Mouse (Mus musculus): ENCODE data around the gene Gal3st4. TPM values are rescaled to one million over a fixed set of nuclear protein-coding genes. Genes with fewer than 3 reads are reported as not detected.
"Not testable (repeated sequence)": the region's sequence is repeated elsewhere in the genome, so short reads cannot be mapped to it uniquely, and the experiment has no call there.

Gal3st4 gene
- polyA plus RNA-seq, 1 experiment: 1.5 TPM

DNA sequence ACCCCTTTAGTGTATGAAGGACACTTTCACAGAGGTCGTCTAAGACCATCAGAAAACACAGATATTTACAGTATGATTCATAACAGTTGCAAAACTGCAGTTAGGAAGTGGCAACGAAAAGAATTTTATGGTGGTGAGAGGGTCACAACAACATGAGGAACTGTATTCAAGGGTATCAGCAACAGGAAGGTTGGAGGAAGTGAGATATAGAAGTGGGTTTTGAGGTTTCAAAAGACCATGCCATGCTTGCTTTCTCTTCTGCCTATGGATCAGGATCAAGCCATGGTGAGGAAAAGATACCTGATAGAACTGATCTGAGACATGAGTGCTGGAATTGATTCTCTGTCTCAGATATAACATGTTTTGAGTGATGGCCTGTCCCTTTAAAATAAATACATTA lies 45.3 kb downstream of the Gal3st4 start:
- WGBS: 30% methylated on average over 2 of the region's 2 CpGs

DNA sequence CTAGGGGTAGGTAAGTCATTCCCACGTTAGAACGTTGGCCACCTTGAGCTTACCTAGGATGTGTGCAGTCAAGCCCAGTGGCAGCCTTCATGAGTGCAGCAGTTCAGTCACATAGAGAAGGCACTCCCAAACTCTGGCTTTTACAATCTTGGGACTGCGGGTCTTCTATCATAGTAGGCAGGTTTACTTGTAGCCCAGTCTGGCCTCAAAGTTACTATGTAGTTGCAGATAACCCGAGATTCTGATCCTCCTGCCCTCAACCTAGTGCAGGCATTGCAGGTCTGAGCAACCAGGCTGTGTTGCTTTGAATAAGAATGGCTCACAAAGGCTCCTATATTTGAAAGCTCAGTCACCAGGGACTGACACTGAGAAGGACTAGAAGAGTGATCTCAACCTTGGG lies 46.1 kb downstream of the Gal3st4 start:
- no peak for DNase-seq
- Histone ChIP-seq H3K4me3 (replicated peaks; ENCODE audit: extremely low read depth, low read depth, low read length) (no peak overlapping the region), H3K4me1 (ENCODE audit: control insufficient read depth, insufficient read depth, low read length) (no peaks in the 10 kb centered on the region)
- 68% methylated on average over 4 of the region's 4 CpGs for WGBS
- TF ChIP-seq POLR2A (IDR thresholded peaks at IDR 0.05; ENCODE audit: borderline replicate concordance, extremely low read depth, low read depth, low read length) (no peak), CTCF (IDR thresholded peaks at IDR 0.05; ENCODE audit: insufficient read depth, low read length) (no peak)

More for the DNA sequence above, 45.3 kb downstream of the Gal3st4 start:
- no peak for DNase-seq
- no peak for TF ChIP-seq CTCF (IDR thresholded peaks at IDR 0.05; ENCODE audit: insufficient read depth, low read length)
- no peak for TF ChIP-seq POLR2A (IDR thresholded peaks at IDR 0.05; ENCODE audit: borderline replicate concordance, extremely low read depth, low read depth, low read length)
- no peaks in the 10 kb centered on the region for H3K4me1 ChIP-seq (ENCODE audit: control insufficient read depth, insufficient read depth, low read length)
- H3K4me3 ChIP-seq (replicated peaks; ENCODE audit: extremely low read depth, low read depth, low read length): no peak overlapping the region

DNA sequence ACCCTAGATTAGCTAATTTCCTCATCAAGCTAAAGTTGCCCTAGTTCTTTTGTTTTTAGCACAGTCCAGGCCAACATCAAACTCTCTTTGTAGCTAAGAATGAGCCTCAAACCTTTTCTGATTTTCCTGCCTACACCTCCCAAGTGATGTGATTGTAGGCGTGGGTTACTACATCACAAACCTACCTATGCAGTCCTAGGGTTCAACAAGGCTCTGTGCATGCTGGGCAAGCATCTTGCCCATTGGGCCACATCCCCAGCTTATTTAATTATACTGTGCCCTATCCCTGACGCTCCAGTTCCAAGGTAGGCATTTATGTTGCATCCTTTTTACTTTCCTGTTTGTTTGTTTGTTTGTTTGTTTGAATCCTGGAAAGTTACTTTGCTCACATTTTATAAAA lies 46.9 kb downstream of the Gal3st4 start, which contains the start of gene Nxpe5:
Gene Nxpe5 (plus strand): TSS at position 199 of the 400 bp plus-strand sequence.
- no peak for TF ChIP-seq POLR2A (IDR thresholded peaks at IDR 0.05; ENCODE audit: borderline replicate concordance, extremely low read depth, low read depth, low read length)
- H3K4me1 ChIP-seq (ENCODE audit: control insufficient read depth, insufficient read depth, low read length): no peaks in the 10 kb centered on the region
- WGBS: 52% methylated on average over 2 of the region's 2 CpGs
- DNase-seq: no peak
- no peak within 1 kb of the TSS for H3K4me3 ChIP-seq (replicated peaks; ENCODE audit: extremely low read depth, low read depth, low read length)

DNA sequence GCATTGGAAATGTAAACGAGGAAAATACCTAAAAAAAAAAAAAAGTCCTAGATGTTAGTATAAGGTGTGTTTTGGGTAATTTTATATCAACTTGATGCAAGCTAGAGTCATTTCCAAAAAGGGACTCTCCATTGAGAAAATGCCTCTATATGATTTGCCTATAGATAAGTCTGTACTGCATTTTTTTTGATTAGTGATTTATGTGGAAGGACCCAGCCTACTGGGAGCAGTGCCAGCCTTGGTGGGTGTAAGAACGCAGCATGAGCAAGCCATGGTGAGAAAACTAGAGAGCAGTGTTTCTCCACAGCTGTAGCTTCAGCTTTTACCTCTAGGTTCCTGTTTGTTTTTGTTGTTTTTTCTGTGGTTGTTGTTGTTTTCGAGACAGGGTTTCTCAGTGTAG lies 49.4 kb downstream of the Gal3st4 start:
- no peaks in the 10 kb centered on the region for H3K4me1 ChIP-seq (ENCODE audit: control insufficient read depth, insufficient read depth, low read length)
- H3K4me3 ChIP-seq (replicated peaks; ENCODE audit: extremely low read depth, low read depth, low read length): no peak overlapping the region
- WGBS: 33% methylated on average over 3 of the region's 3 CpGs
- TF ChIP-seq POLR2A (IDR thresholded peaks at IDR 0.05; ENCODE audit: borderline replicate concordance, extremely low read depth, low read depth, low read length) (no peak), CTCF (IDR thresholded peaks at IDR 0.05; ENCODE audit: insufficient read depth, low read length) (no peak)
- no peak for DNase-seq

DNA sequence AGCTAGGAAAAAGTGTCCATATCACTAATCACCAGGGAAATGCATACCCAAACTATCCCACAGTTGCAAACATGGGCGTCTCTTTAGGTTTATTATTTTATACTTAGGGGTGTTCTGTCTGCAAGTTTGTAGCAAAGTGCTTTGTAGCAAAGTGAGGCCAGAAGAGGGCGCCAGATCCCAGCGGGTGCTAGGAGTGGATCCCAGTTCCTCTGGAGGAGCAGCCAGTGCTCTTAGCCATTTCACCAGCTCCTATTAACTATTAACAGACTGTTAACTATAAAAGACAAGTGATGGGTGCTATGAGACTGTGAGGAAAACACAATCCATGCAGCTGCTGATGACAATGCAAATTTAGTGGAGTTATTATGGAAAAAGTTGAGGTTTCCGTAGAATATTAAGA lies 50.5 kb downstream of the Gal3st4 start:
- H3K4me3 ChIP-seq (replicated peaks; ENCODE audit: extremely low read depth, low read depth, low read length): no peak overlapping the region
- 20% methylated on average over 4 of the region's 4 CpGs for WGBS

DNA sequence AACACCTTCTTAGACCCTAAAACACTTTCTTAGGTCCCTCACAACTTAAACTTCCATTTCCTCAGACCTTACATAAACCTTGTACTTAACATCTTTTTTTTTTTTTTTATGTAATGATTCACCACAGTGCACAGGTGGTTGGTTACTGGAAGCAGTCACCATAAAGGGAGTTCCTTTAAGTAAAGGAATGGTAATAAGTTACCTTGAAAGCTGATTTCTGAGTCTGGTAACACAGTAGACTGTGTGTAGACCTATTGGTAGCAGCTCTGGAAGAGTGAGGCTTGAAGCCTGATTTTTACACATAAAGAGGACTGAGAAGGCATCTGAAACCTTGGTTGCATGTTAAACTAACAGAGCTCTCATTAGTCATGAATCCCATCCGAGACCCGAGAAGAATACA lies 52.8 kb downstream of the Gal3st4 start:
- no peaks in the 10 kb centered on the region for H3K4me1 ChIP-seq (ENCODE audit: control insufficient read depth, insufficient read depth, low read length)
- H3K4me3 ChIP-seq (replicated peaks; ENCODE audit: extremely low read depth, low read depth, low read length): no peak overlapping the region
- 13% methylated on average over 2 of the region's 2 CpGs for WGBS
- TF ChIP-seq POLR2A (IDR thresholded peaks at IDR 0.05; ENCODE audit: borderline replicate concordance, extremely low read depth, low read depth, low read length) (no peak), CTCF (IDR thresholded peaks at IDR 0.05; ENCODE audit: insufficient read depth, low read length) (no peak)
- DNase-seq: no peak

More for the DNA sequence above, 50.5 kb downstream of the Gal3st4 start:
- DNase-seq: peak; percentile 79
- TF ChIP-seq POLR2A (IDR thresholded peaks at IDR 0.05; ENCODE audit: borderline replicate concordance, extremely low read depth, low read depth, low read length) (no peak), CTCF (IDR thresholded peaks at IDR 0.05; ENCODE audit: insufficient read depth, low read length) (peak; percentile 84)
- H3K4me1 ChIP-seq (ENCODE audit: control insufficient read depth, insufficient read depth, low read length): no peaks in the 10 kb centered on the region

DNA sequence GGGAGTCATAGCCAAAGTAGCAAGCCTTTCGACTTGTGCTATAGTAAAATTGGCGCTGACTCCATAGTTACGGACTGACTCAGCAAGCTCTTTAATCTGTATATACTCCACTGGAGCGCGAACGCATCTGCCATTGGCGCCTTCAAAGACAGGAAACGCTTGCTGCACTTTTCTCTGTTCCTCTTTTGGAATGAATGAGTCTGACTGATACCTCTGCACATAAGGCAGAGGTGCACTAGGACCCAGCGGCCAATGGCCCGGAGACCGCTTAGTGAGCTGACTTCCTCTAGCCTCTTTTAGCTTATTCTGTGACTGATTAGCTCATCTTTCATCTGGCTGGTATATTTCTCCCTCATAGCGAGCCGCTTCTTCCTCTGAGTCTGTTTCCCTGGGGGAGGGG lies 56.0 kb downstream of the Gal3st4 start:
- not testable (repeated sequence) for H3K4me3 ChIP-seq (replicated peaks; ENCODE audit: extremely low read depth, low read depth, low read length); DNase-seq; H3K4me1 ChIP-seq (ENCODE audit: control insufficient read depth, insufficient read depth, low read length)
- WGBS: 83% methylated on average over 13 of the region's 13 CpGs

Other genes starting within 250 kb of the Gal3st4 start
- not detected in 2 replicates for gene Smok3c, start 219.6 kb downstream of the Gal3st4 start, polyA plus RNA-seq (2012; rRNA removed)
- gene Zkscan1, start 187.8 kb downstream of the Gal3st4 start, polyA plus RNA-seq (2012; rRNA removed): 4.0 and 5.9 TPM in 2 replicates
- 5.8 and 8.3 TPM in 2 replicates for gene Zscan21, start 155.9 kb downstream of the Gal3st4 start, polyA plus RNA-seq (2012; rRNA removed)
- 2.7 and 3.5 TPM in 2 replicates for gene Zfp113, start 117.1 kb downstream of the Gal3st4 start, polyA plus RNA-seq (2012; rRNA removed)
- 47.7 and 59.9 TPM in 2 replicates for gene Cops6, start 111.8 kb downstream of the Gal3st4 start, polyA plus RNA-seq (2012; rRNA removed)
- 28.4 and 40.3 TPM in 2 replicates for gene Ap4m1, start 100.8 kb downstream of the Gal3st4 start, polyA plus RNA-seq (2012; rRNA removed)
- gene Mcm7, start 100.4 kb downstream of the Gal3st4 start, polyA plus RNA-seq (2012; rRNA removed): 16.9 and 22.1 TPM in 2 replicates
- 48.4 and 52.6 TPM in 2 replicates for gene Taf6, start 85.4 kb downstream of the Gal3st4 start, polyA plus RNA-seq (2012; rRNA removed)
- gene Cnpy4, start 85.4 kb downstream of the Gal3st4 start, polyA plus RNA-seq (2012; rRNA removed): 3.6 and 8.6 TPM in 2 replicates
- 5.0 and 5.5 TPM in 2 replicates for gene Mblac1, start 78.5 kb downstream of the Gal3st4 start, polyA plus RNA-seq (2012; rRNA removed)
- 0.34 and 0.57 TPM in 2 replicates for gene Nxpe5, start 46.9 kb downstream of the Gal3st4 start, polyA plus RNA-seq (2012; rRNA removed)
- 131 and 156 TPM in 2 replicates for gene Lamtor4, start 17.4 kb downstream of the Gal3st4 start, polyA plus RNA-seq (2012; rRNA removed)
- gene BC037034, start 8.8 kb downstream of the Gal3st4 start, polyA plus RNA-seq (2012; rRNA removed): 49.4 and 50.8 TPM in 2 replicates
- gene Gm43720, start 7.1 kb upstream of the Gal3st4 start, polyA plus RNA-seq (2012; rRNA removed): 0.01 TPM in 1 of 2 replicates, not detected in the other
- 4.1 and 6.5 TPM in 2 replicates for gene Gpc2, start 7.2 kb upstream of the Gal3st4 start, polyA plus RNA-seq (2012; rRNA removed)
- gene Stag3, start 7.4 kb upstream of the Gal3st4 start, polyA plus RNA-seq (2012; rRNA removed): 0.19 and 0.59 TPM in 2 replicates
- gene Pvrig, start 69.1 kb upstream of the Gal3st4 start, polyA plus RNA-seq (2012; rRNA removed): 0.36 and 0.60 TPM in 2 replicates
- gene Zfp157, start 168.6 kb upstream of the Gal3st4 start, polyA plus RNA-seq (2012; rRNA removed): 3.3 and 5.2 TPM in 2 replicates

Measured in lung, adult 2 months (tissue).